Mouse (Mus musculus) layer of hippocampus, adult 6 months (tissue): Measurements from ENCODE around the gene Pkn2. TPM values are rescaled to one million over a fixed set of nuclear protein-coding genes. Genes with fewer than 3 reads are reported as not detected.

Source experiments
- long read RNA-seq, 2 experiments: library from polyadenylated mRNA; unstranded; transcript quantifications; one replicate each; pipeline ENCODE4 v2.0.0; 2019 to 2020
- polyA plus RNA-seq: library from polyadenylated mRNA; unstranded; fragments of <200 nt; fragmentation: Nextera tagmentation; gene quantifications from 2 replicates; pipeline ENCODE4 v1.2.3, GENCODE M21; 2021

Pkn2 gene
- 7.6 and 8.1 TPM in 2 replicates for polyA plus RNA-seq
- long read RNA-seq, experiment 1, full-length matches to known transcripts: 2 of 27 reads
- long read RNA-seq, experiment 1, partial matches to known transcripts: 20 of 27 reads
- long read RNA-seq, experiment 1, other reads (novel, unspliced or antisense): 5 of 27 reads
- long read RNA-seq, experiment 2, full-length matches to known transcripts: 15 of 30 reads
- long read RNA-seq, experiment 2, partial matches to known transcripts: 10 of 30 reads
- long read RNA-seq, experiment 2, other reads (novel, unspliced or antisense): 5 of 30 reads

GRCm38 (mm10) chr3:142881872-142882623, at the start of gene Pkn2:
Gene Pkn2 (minus strand): TSS chr3:142882004.

GRCm38 (mm10) chr3:142764995-142765777, 116.6 kb downstream of the Pkn2 start, which contains the start of gene Gtf2b:
Gene Gtf2b (plus strand): TSS chr3:142765045.

Other genes with a start within 250 kb of the Pkn2 start
- gene Kyat3, start 181.0 kb downstream of the Pkn2 start, polyA plus RNA-seq: 6.9 and 9.7 TPM in 2 replicates
- gene Gtf2b, start 117.0 kb downstream of the Pkn2 start, polyA plus RNA-seq: 43.8 and 44.6 TPM in 2 replicates